Mouse (Mus musculus) T-helper 2 cell (primary cell): ENCODE results near the gene E030018B13Rik.

Source experiments
- in situ Hi-C: fragments of 300-600 bp; cut with MboI, MseI; formaldehyde crosslinking; loops from one replicate; pipeline ENCODE4 v1.15.1; 2025; ENCODE audit warnings: high pct_unique_total_duplicates

E030018B13Rik gene

GRCm38 (mm10) chr7:63896968-63897468 is 19.6 kb upstream of the E030018B13Rik start:
- in situ Hi-C loops: no loop called here

- in situ Hi-C loops: no loop called here
Measured at GRCm38 (mm10) chr7:63897655-63898054, 19.0 kb upstream of the E030018B13Rik start.

GRCm38 (mm10) chr7:63898201-63898600 is 18.5 kb upstream of the E030018B13Rik start:
- in situ Hi-C loops: no loop called here

GRCm38 (mm10) chr7:63899925-63900324 is 16.7 kb upstream of the E030018B13Rik start:
- in situ Hi-C loops: no loop called here

GRCm38 (mm10) chr7:63900411-63900810 is 16.2 kb upstream of the E030018B13Rik start:
- in situ Hi-C loops: no loop called here

- in situ Hi-C loops: no loop called here
Measured at GRCm38 (mm10) chr7:63901346-63901745, 15.3 kb upstream of the E030018B13Rik start.

GRCm38 (mm10) chr7:63901942-63902341 is 14.7 kb upstream of the E030018B13Rik start:
- in situ Hi-C loops: no loop called here

- in situ Hi-C loops: no loop called here
Measured at GRCm38 (mm10) chr7:63902604-63903210, 13.9 kb upstream of the E030018B13Rik start.

GRCm38 (mm10) chr7:63903635-63904380 is 12.8 kb upstream of the E030018B13Rik start:
- in situ Hi-C loops: no loop called here

GRCm38 (mm10) chr7:63905190-63905589 is 11.5 kb upstream of the E030018B13Rik start:
- in situ Hi-C loops: no loop called here

GRCm38 (mm10) chr7:63905642-63906041 is 11.0 kb upstream of the E030018B13Rik start:
- in situ Hi-C loops: no loop called here

GRCm38 (mm10) chr7:63907778-63908495 is 8.7 kb upstream of the E030018B13Rik start:
- in situ Hi-C loops: no loop called here

- in situ Hi-C loops: no loop called here
Measured at GRCm38 (mm10) chr7:63908496-63909285, 8.0 kb upstream of the E030018B13Rik start.

GRCm38 (mm10) chr7:63910225-63910624 is 6.4 kb upstream of the E030018B13Rik start:
- in situ Hi-C loops: loop anchor here (10.0 kb wide), 1 partner anchor 155 kb away; no protein-coding TSS in a partner anchor

GRCm38 (mm10) chr7:63910912-63911311 is 5.7 kb upstream of the E030018B13Rik start:
- in situ Hi-C loops: loop anchor here (10.0 kb wide), 1 partner anchor 156 kb away; no protein-coding TSS in a partner anchor

GRCm38 (mm10) chr7:63911383-63912233 is 5.0 kb upstream of the E030018B13Rik start:
- in situ Hi-C loops: loop anchor here (10.0 kb wide), 1 partner anchor 157 kb away; no protein-coding TSS in a partner anchor

GRCm38 (mm10) chr7:63912234-63912810 is 4.3 kb upstream of the E030018B13Rik start:
- in situ Hi-C loops: loop anchor here (10.0 kb wide), 1 partner anchor 158 kb away; no protein-coding TSS in a partner anchor

- in situ Hi-C loops: loop anchor here (10.0 kb wide), 1 partner anchor 158 kb away; no protein-coding TSS in a partner anchor
Measured at GRCm38 (mm10) chr7:63912924-63913723, 3.5 kb upstream of the E030018B13Rik start.
